Mouse (Mus musculus) thymus, adult 2 months (tissue): ENCODE measurements around the gene Tlr5. TPM values are rescaled to one million over a fixed set of nuclear protein-coding genes. Genes with fewer than 3 reads are reported as not detected.

Source experiments
- DNase-seq: peaks from one replicate; pipeline ENCODE4 v3.0.0; 2021
- H3K27ac ChIP-seq: fragments of 200-500 bp; 2 replicates; pipeline ENCODE4 v1.5.1; 2012; ENCODE audit warnings: low read length, control low read depth; ENCODE audit not compliant: control insufficient read depth, insufficient read depth
- H3K27me3 ChIP-seq: fragments of 200-500 bp; 2 replicates; pipeline ENCODE4 v1.6.1; 2012; ENCODE audit warnings: mild to moderate bottlenecking, low read length, moderate library complexity, mixed read lengths; ENCODE audit not compliant: control insufficient read depth, insufficient read depth
- H3K36me3 ChIP-seq: fragments of 200-500 bp; 2 replicates; pipeline ENCODE4 v1.6.1; 2012; ENCODE audit warnings: mild to moderate bottlenecking, low read length, moderate library complexity; ENCODE audit not compliant: control insufficient read depth, insufficient read depth
- H3K4me1 ChIP-seq: fragments of 200-500 bp; replicated peaks from 2 replicates; pipeline ENCODE4 v1.6.1; 2012; ENCODE audit warnings: low read length; ENCODE audit not compliant: control insufficient read depth, insufficient read depth
- H3K4me3 ChIP-seq: fragments of 200-500 bp; 2 replicates; pipeline ENCODE4 v1.5.1; 2012; ENCODE audit warnings: mild to moderate bottlenecking, low read length, control low read depth, moderate library complexity; ENCODE audit not compliant: control insufficient read depth, insufficient read depth
- CTCF ChIP-seq: fragments of 200-500 bp; IDR thresholded peaks from 2 replicates; pipeline ENCODE4 v1.5.1; 2012; ENCODE audit warnings: mild to moderate bottlenecking, control low read depth, low read length, moderate library complexity, borderline replicate concordance; ENCODE audit not compliant: control insufficient read depth, poor library complexity, insufficient read depth; ENCODE audit errors: extremely low read depth
- POLR2A ChIP-seq: fragments of 200-500 bp; IDR thresholded peaks from 2 replicates; pipeline ENCODE4 v1.6.1; 2012; ENCODE audit warnings: mild to moderate bottlenecking, low read length, control low read depth, moderate library complexity; ENCODE audit not compliant: control insufficient read depth, poor library complexity, insufficient read depth; ENCODE audit errors: extremely low read depth
- WGBS: fragments of 180-500 bp; shearing (Covaris S2); methylation state at CpG from one replicate; pipeline ENCODE4 v1.1.7; 2018; 5-methylcytosine and 5-hydroxymethylcytosine counted together
- polyA plus RNA-seq: library from polyadenylated mRNA; depleted of rRNA; stranded (reverse); fragments of >200 nt; gene quantifications from 2 replicates; pipeline ENCODE4 v1.2.3, GENCODE M21; 2012; rRNA removed

Tlr5 gene
- polyA plus RNA-seq, 1 experiment: 0.82 TPM

- no peak for DNase-seq
- H3K4me1 ChIP-seq: peaks cover 8% of the 10 kb centered on the region
- no peak overlapping the region for H3K4me3 ChIP-seq
- 92% methylated on average over 13 of the region's 13 CpGs for WGBS
- no peak overlapping the region for H3K27ac ChIP-seq
- TF ChIP-seq POLR2A (no peak), CTCF (no peak)
- H3K36me3 ChIP-seq: no peaks in the 10 kb centered on the region
- no peaks in the 10 kb centered on the region for H3K27me3 ChIP-seq
Measured at GRCm38 (mm10) chr1:182987801-182988200, 33.2 kb downstream of the Tlr5 start.

DNA sequence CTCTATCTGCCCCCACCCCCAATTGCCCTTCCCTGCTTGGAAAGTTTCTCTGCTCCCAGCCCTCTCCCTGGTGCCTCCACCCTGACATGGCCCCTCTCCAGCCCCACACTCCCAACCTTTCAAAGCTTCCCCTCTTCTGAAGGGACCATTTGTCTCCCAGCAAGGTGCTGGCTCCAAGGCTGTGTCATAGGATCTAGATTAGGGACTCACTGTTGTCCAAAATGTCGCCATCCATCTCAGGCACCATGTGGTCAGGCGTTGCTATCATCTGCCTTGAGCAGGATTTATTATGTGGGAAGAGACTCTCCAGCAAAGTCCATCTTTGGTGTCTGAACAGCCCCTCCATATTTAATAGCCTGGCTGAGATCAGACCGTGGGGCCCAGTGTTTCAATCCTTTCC lies 34.1 kb downstream of the Tlr5 start:
- Histone ChIP-seq H3K27ac (no peak overlapping the region), H3K4me3 (no peak overlapping the region), H3K4me1 (peaks cover 2% of the 10 kb centered on the region; the same call in 1 of the 2 replicates), H3K36me3 (no peaks in the 10 kb centered on the region), H3K27me3 (no peaks in the 10 kb centered on the region)
- no peak for TF ChIP-seq CTCF
- no peak for TF ChIP-seq POLR2A
- WGBS: 83% methylated on average over 3 of the region's 3 CpGs
- no peak for DNase-seq

GRCm38 (mm10) chr1:182990092-182990762 lies 35.6 kb downstream of the Tlr5 start:
- Histone ChIP-seq H3K4me3 (no peak overlapping the region), H3K27ac (no peak overlapping the region), H3K27me3 (no peaks in the 10 kb centered on the region), H3K4me1 (no peaks in the 10 kb centered on the region), H3K36me3 (no peaks in the 10 kb centered on the region)
- DNase-seq: no peak
- WGBS: 71% methylated on average over 14 of the region's 14 CpGs
- TF ChIP-seq CTCF (no peak), POLR2A (no peak)

- no peaks in the 10 kb centered on the region for H3K4me1 ChIP-seq
- peak; percentile 96 for TF ChIP-seq CTCF
- no peak for TF ChIP-seq POLR2A
- no peaks in the 10 kb centered on the region for H3K27me3 ChIP-seq
- H3K27ac ChIP-seq: no peak overlapping the region
- peak; percentile 83 for DNase-seq
- no peaks in the 10 kb centered on the region for H3K36me3 ChIP-seq
- no peak overlapping the region for H3K4me3 ChIP-seq
- 21% methylated on average over 7 of the region's 7 CpGs for WGBS
Measured at GRCm38 (mm10) chr1:182991002-182991778, 36.6 kb downstream of the Tlr5 start.

Other genes with a start within 250 kb of the Tlr5 start
- 0.08 TPM in 1 of 2 replicates, not detected in the other for gene Ccdc185, start 205.6 kb upstream of the Tlr5 start, polyA plus RNA-seq
- gene Susd4, start 190.9 kb upstream of the Tlr5 start, polyA plus RNA-seq: 3.0 and 4.3 TPM in 2 replicates